Mouse (Mus musculus) stomach, embryonic 16.5 days (tissue): ENCODE measurements around the gene Snx10. TPM values are rescaled to one million over a fixed set of nuclear protein-coding genes. Genes with fewer than 3 reads are reported as not detected.

Experiments
- ATAC-seq: fragments of 200-750 bp; cut with Nextera tagmentation; 2 replicates; pipeline ENCODE4 v1.8.0; 2017; ENCODE audit warnings: moderate number of reproducible peaks, moderate TSS enrichment; ENCODE audit not compliant: insufficient read depth, low FRiP score
- H3K27ac ChIP-seq: fragments of 300-500 bp; sonication (generic); 2 replicates; pipeline ENCODE4 v1.5.1; 2014; ENCODE audit warnings: low read length
- H3K27me3 ChIP-seq: fragments of 300-500 bp; sonication (generic); 2 replicates; pipeline ENCODE4 v1.6.1; 2014; ENCODE audit warnings: low read length, control low read depth, mixed read lengths; ENCODE audit not compliant: control insufficient read depth, insufficient read depth
- H3K36me3 ChIP-seq: fragments of 300-500 bp; sonication (generic); 2 replicates; pipeline ENCODE4 v1.6.1; 2014; ENCODE audit warnings: low read length; ENCODE audit not compliant: control insufficient read depth, insufficient read depth
- H3K4me1 ChIP-seq: fragments of 300-500 bp; sonication (generic); 2 replicates; pipeline ENCODE4 v1.6.1; 2014; ENCODE audit warnings: low read length, control low read depth, mixed read lengths; ENCODE audit not compliant: control insufficient read depth, insufficient read depth
- H3K4me2 ChIP-seq: fragments of 300-500 bp; sonication (generic); 2 replicates; pipeline ENCODE4 v1.6.1; 2014; ENCODE audit warnings: low read depth, low read length, mixed read lengths
- H3K4me3 ChIP-seq: fragments of 300-500 bp; sonication (generic); replicated peaks from 2 replicates; pipeline ENCODE4 v1.5.1; 2014; ENCODE audit warnings: mild to moderate bottlenecking, low read length
- H3K9ac ChIP-seq: fragments of 300-500 bp; sonication (generic); 2 replicates; pipeline ENCODE4 v1.6.1; 2014; ENCODE audit warnings: low read length
- H3K9me3 ChIP-seq: fragments of 300-500 bp; sonication (generic); replicated peaks from 2 replicates; pipeline ENCODE4 v1.6.1; 2016; ENCODE audit warnings: low read length, control low read depth; ENCODE audit not compliant: control insufficient read depth
- WGBS: fragments of 180-500 bp; shearing (Covaris S2); extraction: QIAGEN DNeasy Blood & Tissue Kit; methylation state at CpG from one replicate; pipeline ENCODE4 v1.1.7; 2014; 5-methylcytosine and 5-hydroxymethylcytosine counted together
- polyA plus RNA-seq: library from polyadenylated mRNA; unstranded; fragments of >200 nt; fragmentation: Nextera tagmentation; extraction: Ambion mirVana; gene quantifications from 2 replicates; pipeline ENCODE4 v1.2.1, GENCODE M21; 2015

The Snx10 gene
- polyA plus RNA-seq, 1 experiment from 2014 or later = 17.1 TPM

DNA sequence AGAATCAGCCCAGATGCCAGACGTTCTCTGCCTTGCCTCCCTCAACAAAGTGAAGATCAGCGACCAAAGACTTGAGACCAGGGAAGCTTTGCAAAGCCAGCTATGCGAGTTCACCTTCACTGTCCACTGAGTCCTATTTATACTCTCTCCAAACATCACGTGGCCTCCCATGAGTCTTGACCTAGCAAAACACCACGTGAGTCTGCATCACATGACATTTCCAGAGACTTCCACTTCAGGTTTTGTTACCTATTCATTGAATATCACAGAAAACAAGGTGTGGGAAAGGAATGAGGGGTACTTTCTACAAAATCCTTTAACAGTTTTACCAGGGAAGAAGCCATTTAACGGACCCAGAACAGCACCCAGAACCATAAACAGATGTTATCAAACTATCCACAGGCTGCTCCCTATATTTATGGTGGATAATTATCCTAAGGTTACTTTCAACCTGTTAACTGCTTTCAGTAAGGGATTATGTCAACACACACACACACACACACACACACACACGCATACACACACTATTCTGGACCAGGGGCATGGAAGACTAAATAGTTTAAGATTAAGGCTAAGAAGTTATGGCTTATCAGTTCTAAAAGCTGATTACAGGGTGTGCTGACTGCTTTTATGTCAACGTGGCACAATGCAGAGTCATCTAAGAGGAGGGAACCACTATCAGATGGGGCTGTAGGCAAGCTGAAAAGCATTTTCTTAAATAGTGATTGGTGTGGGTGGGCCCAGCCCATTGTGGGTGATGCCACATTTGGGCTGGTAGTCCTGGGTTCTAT is 26.2 kb upstream of the Snx10 start:
- H3K4me2 ChIP-seq = no peak overlapping the region
- H3K9ac ChIP-seq = no peak overlapping the region
- H3K9me3 ChIP-seq = no peaks in the 10 kb centered on the region
- H3K4me3 ChIP-seq = no peak overlapping the region
- H3K27ac ChIP-seq = no peak overlapping the region
- ATAC-seq = no peak
- H3K36me3 ChIP-seq = no peaks in the 10 kb centered on the region
- H3K4me1 ChIP-seq = no peaks in the 10 kb centered on the region
- 56% methylated on average over 8 of the region's 8 CpGs for WGBS
- H3K27me3 ChIP-seq = no peaks in the 10 kb centered on the region

DNA sequence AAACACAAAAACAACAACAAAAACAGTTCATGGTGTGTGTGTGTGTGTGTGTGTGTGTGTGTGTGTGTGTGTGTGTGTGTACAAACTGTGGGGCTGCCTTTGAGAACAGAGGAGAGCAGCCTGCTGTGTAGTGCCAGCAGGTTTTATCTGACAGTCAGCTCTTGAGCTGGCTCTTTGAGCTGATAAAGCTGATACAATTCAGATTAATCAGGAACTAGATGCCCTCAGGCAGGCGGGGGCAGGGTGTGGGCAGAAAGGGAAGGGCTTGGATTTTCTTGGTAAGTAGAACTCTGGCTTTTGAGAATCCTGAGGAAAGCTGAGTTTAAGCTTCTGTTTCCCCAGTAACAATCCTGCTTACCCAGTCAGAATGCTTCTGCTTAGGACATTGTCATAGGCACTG is 18.0 kb upstream of the Snx10 start:
- H3K4me1 ChIP-seq = no peaks in the 10 kb centered on the region
- no peak overlapping the region for H3K27ac ChIP-seq
- no peak overlapping the region for H3K4me3 ChIP-seq
- no peaks in the 10 kb centered on the region for H3K9me3 ChIP-seq
- H3K4me2 ChIP-seq = no peak overlapping the region
- H3K9ac ChIP-seq = no peak overlapping the region
- H3K27me3 ChIP-seq = no peaks in the 10 kb centered on the region
- H3K36me3 ChIP-seq = no peaks in the 10 kb centered on the region
- 57% methylated on average over 1 of the region's 1 CpGs for WGBS
- peak; percentile 69; the same call in 1 of the 2 replicates for ATAC-seq

DNA sequence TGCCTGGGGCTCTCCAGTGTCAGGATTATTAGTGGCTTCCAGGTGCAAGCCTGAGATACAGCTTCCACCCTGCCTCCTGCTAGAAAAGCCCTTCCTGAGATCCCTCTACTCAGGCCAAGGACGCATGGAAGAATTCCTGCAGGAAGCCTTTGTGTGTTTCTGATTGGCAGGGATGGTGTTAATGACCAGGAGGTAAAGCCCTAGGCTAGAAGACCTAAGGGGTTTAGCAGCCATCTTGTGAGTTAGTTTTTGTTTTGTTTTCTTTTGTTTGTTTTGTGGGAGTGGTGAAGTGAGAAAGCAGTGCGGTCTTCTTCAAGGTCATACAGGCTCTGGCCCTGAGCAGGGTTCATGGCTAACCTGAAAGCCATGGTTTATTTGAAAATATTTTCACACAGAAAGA is 16.1 kb upstream of the Snx10 start:
- ATAC-seq = no peak
- H3K36me3 ChIP-seq = no peaks in the 10 kb centered on the region
- no peak overlapping the region for H3K4me2 ChIP-seq
- H3K4me3 ChIP-seq = no peak overlapping the region
- H3K27ac ChIP-seq = no peak overlapping the region
- no peaks in the 10 kb centered on the region for H3K27me3 ChIP-seq
- 60% methylated on average over 2 of the region's 2 CpGs for WGBS
- H3K4me1 ChIP-seq = no peaks in the 10 kb centered on the region
- no peak overlapping the region for H3K9ac ChIP-seq
- H3K9me3 ChIP-seq = no peaks in the 10 kb centered on the region

DNA sequence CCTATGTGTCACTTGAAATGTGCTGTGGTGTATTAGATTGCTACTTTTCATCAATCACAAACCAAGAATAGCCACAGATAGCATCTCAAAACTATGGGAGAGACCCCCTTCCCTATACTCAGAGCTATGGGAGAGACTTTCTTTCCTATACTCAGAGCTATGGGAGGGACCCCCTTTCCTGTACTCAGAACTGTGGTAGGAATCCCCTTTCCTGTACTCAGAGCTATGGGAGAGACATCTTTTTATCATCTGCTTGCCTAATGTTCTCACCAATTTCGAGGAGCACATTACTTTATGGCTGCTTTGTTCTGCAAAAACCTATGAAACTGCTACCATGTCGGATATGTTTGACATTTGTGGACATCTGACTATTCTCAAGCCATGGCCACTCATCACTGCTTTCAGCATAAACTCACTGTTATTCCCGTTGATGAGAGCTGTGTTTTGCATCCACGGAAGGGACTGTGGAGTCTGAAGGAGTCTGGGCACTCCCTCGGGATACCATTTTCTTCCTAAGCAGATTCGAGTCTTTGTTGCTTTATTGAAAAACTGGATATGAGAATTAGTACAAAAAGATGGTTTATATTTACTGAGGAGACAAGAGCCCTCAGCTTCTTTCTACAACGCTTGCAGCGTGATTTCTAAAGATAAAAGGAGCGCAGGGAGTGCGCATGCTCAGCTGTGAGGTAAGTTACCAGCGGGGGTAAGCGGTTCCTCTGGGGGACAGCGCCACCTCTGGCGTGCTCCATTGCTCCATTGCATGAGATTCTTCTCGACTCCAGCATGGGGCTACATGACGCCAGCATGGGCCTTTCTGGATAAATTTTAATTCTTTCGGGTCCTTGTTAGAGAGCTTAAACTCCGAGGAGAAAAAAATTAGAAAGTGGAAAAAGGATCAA is 14.7 kb upstream of the Snx10 start:
- peak overlapping the region; percentile 49 for H3K4me2 ChIP-seq
- peak overlapping the region; percentile 32 for H3K4me3 ChIP-seq
- H3K9me3 ChIP-seq = no peaks in the 10 kb centered on the region
- 30% methylated on average over 18 of the region's 18 CpGs for WGBS
- peak; percentile 48; the same call in 1 of the 2 replicates for ATAC-seq
- H3K9ac ChIP-seq = peak overlapping the region; percentile 43
- no peaks in the 10 kb centered on the region for H3K36me3 ChIP-seq
- H3K4me1 ChIP-seq = no peaks in the 10 kb centered on the region
- no peaks in the 10 kb centered on the region for H3K27me3 ChIP-seq
- H3K27ac ChIP-seq = no peak overlapping the region

DNA sequence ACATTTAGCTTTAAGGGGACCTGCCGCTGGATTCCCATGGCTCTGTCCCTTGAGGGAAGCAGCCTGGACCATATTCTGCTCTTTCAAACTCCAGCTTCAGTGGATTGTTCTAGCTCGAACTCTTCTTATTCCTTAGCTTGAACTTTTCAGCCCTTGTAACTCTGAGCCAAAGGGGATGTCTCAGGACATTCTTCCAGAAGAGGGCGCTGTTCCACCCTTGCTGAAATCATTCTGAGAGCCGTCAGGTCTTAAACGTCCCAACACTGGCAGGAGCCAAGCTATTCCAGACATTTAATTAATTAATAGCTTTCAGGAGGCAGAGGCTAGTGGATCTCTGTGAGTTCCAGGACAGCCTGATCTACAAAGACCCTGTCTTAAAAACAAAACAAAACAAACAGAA is 13.6 kb upstream of the Snx10 start:
- H3K27ac ChIP-seq = no peak overlapping the region
- H3K4me3 ChIP-seq = no peak overlapping the region
- H3K27me3 ChIP-seq = no peaks in the 10 kb centered on the region
- H3K9me3 ChIP-seq = no peaks in the 10 kb centered on the region
- WGBS = 35% methylated on average over 5 of the region's 5 CpGs
- H3K9ac ChIP-seq = no peak overlapping the region
- no peak overlapping the region for H3K4me2 ChIP-seq
- ATAC-seq = no peak
- H3K36me3 ChIP-seq = no peaks in the 10 kb centered on the region
- H3K4me1 ChIP-seq = no peaks in the 10 kb centered on the region

DNA sequence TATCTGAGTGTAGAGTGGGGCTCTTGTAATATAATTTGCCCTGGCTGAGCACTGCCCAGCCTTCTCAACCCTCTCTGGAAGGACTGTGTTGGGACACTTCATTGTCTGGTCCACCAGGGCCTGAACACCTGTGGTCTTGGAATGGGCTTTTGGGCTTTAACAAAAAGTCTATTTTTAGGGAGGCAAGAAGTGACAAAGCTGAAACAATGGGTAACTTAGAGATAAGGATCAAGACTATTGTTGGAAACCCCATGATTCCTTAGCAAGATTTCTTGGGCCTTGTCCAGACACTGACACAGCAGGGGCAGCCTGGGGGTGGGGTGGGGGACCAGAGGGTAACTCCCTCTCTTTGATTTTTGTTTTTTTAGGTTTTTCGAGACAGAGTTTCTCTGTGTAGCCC is 12.8 kb upstream of the Snx10 start:
- H3K36me3 ChIP-seq = no peaks in the 10 kb centered on the region
- H3K4me3 ChIP-seq = no peak overlapping the region
- no peak overlapping the region for H3K9ac ChIP-seq
- WGBS = 72% methylated on average over 1 of the region's 1 CpGs
- no peaks in the 10 kb centered on the region for H3K27me3 ChIP-seq
- H3K9me3 ChIP-seq = no peaks in the 10 kb centered on the region
- no peak for ATAC-seq
- H3K4me2 ChIP-seq = no peak overlapping the region
- no peak overlapping the region for H3K27ac ChIP-seq
- no peaks in the 10 kb centered on the region for H3K4me1 ChIP-seq

DNA sequence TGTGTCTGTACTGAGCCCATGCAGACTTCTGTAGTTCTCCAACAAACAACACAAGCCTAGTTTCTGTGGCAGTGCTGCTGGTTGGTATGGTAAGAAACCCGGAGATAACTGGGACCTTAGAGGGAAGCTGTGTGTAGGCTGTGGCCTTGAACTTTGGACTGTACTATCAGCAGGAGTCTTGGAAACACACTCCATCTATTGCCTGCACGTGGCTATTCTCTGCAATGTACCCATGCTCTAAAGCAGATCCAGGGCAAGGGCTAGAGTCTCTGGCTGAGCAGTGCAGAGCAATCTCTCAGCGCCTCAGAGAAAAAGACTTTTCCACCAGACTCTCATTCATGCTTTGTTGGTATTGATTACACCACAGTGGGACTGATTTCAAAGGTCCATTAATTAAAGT is 10.0 kb upstream of the Snx10 start:
- H3K27me3 ChIP-seq = no peaks in the 10 kb centered on the region

DNA sequence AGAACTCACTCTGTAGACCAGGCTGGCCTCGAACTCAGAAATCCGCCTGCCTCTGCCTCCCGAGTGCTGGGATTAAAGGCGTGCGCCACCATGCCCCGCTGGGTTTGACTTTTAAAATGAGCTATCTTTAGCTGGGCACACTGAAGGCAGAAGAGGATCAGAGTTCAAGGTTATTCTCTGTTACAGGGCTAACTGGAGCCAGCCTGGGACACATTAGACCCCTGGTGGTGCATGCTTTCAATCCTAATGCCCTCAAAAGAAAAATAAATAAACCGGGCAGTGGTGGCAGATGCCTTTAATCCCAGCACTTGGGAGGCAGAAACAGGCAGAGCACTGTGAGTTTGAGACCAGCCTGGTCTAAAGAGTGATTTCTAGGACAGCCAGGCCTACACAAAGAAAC is 8.8 kb upstream of the Snx10 start:
- no peaks in the 10 kb centered on the region for H3K36me3 ChIP-seq
- H3K4me2 ChIP-seq = no peak overlapping the region
- H3K9ac ChIP-seq = no peak overlapping the region
- no peak for ATAC-seq
- H3K9me3 ChIP-seq = peaks cover 8% of the 10 kb centered on the region
- no peak overlapping the region for H3K4me3 ChIP-seq
- 90% methylated on average over 7 of the region's 7 CpGs for WGBS
- no peaks in the 10 kb centered on the region for H3K27me3 ChIP-seq
- H3K4me1 ChIP-seq = no peaks in the 10 kb centered on the region
- no peak overlapping the region for H3K27ac ChIP-seq

More for the DNA sequence above, 10.0 kb upstream of the Snx10 start:
- peaks cover 8% of the 10 kb centered on the region for H3K9me3 ChIP-seq
- H3K4me2 ChIP-seq = no peak overlapping the region
- no peaks in the 10 kb centered on the region for H3K36me3 ChIP-seq
- 56% methylated on average over 3 of the region's 3 CpGs for WGBS
- H3K4me1 ChIP-seq = no peaks in the 10 kb centered on the region
- no peak overlapping the region for H3K4me3 ChIP-seq
- H3K9ac ChIP-seq = no peak overlapping the region
- peak; percentile 80 for ATAC-seq
- no peak overlapping the region for H3K27ac ChIP-seq

DNA sequence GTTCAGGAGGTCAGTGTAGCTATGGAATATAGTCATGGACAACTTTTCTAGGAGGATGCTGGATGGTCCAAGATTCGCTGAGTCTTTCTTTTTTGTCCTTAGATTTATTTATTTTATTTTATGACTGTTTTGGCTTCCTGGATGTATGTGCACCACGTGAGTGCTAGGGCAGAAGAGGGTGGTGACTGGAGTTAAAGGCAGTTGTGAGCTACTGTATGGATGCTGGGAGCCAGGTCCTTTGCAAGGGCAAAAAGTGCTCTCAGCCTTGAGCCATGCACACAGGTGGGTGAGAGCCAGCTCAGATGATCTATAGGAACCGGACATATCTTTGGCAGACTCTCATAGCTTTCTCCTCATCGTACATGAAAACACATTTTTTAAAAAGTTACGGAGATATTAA is 391 bp upstream of the Snx10 start:
- H3K4me1 ChIP-seq = peaks cover 8% of the 10 kb centered on the region
- 15% methylated on average over 5 of the region's 5 CpGs for WGBS
- peak overlapping the region; percentile 75; the same call in 1 of the 2 replicates for H3K9ac ChIP-seq
- peak overlapping the region; percentile 73 for H3K4me2 ChIP-seq
- no peaks in the 10 kb centered on the region for H3K36me3 ChIP-seq
- H3K4me3 ChIP-seq = peak overlapping the region; percentile 59
- peak; percentile 19; the same call in 1 of the 2 replicates for ATAC-seq
- H3K27ac ChIP-seq = no peak overlapping the region
- H3K9me3 ChIP-seq = no peaks in the 10 kb centered on the region
- H3K27me3 ChIP-seq = no peaks in the 10 kb centered on the region
